Mouse (Mus musculus) right cerebral cortex, postnatal 4 days (tissue): ENCODE measurements around the gene Ccnjl.

Source experiments
- DNase-seq: peaks from one replicate; pipeline ENCODE4 v3.0.0-alpha.2; 2022

Gene Ccnjl

DNA sequence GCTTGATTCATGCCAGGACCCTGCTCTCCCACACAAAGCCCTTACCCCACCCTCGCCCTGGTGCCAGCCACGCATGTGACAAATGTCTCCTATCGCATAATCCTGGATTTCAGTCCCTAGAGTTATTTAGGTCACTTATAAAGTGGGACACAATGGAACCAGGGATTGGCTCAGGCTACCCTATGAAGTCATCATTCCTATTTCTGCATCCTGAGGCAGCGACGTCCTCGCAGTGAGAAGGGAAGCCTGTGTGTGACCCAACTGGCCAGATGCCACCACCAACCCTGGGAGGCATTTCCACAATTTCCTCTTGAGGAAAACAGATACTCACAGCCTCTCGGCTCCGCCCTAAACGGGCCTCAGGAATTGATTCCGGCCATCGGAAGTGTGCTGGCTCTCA is 41.0 kb downstream of the Ccnjl start:
- peak; percentile 56 for DNase-seq

DNA sequence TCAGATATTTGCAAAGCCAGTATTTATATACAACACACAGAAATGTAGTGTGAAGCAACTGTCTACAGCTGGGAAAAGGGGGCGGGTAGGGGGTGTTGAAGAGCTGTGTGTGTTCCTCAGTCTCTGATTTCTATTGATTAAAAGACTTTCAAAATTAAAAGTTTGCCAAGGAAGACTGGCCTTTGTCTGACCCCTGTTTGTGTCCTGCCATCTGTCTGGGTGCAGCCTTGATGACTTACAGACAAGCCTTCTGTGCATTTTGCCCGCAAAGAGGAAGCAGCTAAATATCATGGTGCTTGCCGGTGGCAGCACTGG is 46.4 kb downstream of the Ccnjl start:
- no peak for DNase-seq

DNA sequence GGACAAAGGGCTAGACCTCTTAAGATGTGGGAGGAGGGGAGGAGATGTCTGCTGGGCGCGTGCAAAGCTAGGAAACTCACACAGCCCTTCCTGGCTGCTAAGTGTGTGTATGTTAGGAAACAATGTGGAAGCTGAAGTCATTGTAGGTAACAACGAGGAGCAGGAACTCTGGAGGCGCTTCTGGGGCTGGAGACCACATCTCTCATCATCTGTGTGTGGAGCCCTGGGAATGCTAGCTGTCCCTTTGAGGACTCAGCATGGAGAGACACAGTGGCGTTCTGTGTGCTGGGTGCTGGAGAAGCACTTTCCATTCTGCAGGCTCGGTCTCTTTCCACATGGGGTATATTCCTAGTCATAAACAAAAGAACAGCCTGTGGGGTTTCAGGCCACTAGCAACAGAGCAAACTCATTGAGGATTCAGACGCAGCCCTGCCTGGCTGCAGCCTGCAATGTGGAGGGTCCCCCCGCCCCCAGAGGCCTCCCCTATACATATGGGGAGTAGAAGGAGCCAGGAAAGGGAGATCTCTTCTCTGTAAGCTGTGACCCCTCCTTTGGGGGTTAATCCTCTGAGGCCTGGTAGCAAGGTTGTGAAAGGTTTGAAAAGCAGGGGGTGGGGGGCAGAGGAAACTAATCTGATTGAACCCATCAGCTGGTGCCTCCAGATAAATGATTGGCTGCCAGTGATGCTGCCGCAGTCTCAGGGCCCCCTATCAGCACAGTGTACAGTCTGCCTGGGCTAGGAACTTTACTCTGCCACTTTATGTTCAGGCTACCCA is 47.0 kb downstream of the Ccnjl start:
- no peak for DNase-seq

DNA sequence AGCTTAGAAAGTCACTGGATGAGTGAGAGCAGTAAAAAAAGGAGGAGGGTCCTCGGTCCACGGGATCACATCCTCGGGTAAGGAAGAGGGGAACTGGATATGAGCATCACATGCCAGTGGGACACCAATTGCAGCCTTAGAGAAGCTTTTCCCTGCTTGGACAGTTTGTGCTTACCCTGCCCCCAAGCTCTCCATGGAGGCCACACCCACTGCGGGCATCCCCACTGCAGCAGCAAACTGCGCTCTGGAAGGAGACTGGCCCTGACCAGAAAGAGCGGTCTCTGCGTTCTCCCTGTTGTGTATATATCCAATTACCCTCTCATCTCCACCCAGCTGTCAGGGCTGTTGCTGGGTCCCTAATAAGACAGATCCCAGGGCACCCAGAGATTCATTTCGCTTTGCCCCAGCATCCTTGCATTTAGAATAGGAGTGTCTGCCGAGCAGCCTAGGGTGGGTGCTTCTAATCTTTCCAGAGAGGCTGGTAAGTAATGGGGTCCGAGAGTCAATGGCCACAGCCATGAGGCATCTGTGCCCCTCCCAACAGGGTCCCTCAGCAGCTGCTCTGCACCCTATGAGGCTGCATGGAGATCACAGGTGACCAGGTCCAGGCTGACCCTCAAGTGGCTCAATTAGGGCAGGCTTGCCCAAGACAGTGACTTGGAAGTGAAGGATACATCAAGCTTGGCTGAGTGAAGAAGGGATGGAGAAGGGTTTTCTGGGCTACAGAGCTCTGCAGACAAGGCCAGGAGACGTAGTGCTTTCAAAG is 49.3 kb downstream of the Ccnjl start:
- no peak for DNase-seq

DNA sequence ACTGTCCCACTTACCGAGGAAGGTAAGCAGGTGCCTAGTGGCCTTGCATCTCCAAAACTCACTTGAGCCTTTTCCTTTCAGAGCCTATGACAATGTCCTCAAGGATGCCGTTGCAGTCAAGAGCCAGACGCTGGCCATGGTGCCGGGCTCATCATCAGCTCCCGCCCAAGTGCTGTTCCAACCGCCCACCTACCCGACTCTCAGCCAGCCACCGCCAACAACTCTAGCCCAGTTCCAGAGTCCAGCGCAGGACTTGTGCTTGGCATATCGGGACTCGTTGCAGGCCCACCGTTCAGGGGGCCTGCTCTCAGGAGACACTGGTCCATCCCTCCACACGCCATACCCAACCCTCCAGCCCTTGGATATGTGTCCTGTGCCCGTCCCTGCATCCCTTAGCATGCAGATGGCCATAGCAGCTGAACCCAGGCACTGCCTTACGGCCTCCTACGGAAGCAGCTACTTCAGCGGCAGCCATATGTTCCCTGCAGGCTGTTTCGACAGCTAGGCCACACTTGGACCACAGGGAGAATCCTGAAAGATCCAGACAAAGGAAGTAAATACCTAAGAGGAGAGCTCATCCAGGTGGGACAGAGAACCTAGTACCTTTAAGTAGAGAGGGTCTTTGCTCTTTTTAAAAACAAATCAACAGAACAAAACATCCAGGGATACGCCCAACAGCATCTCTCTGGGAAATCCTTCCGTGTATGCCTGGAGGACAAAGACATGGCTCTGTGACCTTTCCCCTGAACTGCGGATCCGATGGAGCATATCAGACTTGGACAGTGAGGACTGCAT is 56.8 kb downstream of the Ccnjl start:
- DNase-seq = no peak

DNA sequence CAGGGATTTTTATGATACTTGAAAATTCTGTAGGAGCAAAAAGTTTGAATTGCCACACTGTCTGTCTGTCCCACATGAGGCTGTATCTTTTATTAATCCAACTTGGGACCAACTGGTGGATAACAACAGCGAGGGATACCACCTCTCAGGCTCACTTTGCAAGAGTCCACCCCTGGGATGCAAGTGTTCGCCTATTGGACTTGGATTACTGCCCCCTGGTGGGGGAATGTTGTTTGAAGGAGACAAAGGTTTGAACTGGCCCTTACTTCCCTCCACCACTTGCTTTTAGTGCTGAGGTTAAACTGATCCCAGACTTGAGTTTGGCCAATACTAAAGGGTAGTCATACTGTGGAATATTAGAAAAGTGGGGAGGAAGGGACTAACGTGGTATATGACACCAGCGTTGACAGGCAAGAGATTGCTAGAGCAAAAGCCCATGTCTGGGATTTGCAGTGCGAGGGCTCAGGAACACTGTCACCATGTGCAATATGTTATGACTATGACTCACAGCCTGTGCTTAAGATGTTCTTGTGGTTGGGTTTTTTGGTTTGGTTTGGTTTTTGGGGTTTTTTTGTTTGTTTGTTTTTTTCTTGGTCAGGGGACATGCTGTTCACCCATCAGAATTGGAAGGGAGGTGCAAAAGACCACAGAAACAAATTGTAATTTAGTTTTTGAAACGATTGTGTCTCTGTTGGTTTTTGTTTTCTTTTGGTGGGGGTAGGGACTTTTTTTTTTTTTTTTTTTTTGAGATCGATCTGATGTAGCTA is 57.9 kb downstream of the Ccnjl start, which contains the start of gene 4933415A04Rik:
TSS of gene 4933415A04Rik (plus strand) at position 717 of the 767 bp plus-strand sequence.
- peak; percentile 69 for DNase-seq

DNA sequence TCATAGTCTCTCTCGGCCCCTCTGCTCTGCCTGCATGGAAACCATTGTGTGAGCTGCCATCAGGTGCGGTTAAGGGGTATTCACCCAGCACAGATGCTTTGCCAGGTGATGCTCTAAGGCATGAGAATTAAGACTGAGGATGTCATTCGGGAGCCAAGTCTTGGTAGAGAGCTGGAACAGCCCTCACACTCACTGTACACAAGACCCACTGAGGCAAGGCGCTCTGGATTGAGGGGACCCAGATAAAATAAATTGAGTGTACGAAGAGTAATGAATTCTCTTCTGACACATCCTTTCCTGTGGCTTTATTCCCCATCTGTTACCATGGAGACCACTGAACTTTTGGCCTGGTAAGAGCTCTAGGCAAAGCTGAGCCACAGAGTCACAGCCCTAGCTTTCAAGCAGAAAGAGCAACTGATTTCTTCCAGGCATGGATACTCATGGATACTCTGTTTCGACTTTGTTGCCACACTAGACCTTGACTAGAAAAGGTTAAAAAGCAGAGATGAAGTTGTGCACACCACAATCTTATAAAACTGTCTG is 61.0 kb downstream of the Ccnjl start:
- no peak for DNase-seq

DNA sequence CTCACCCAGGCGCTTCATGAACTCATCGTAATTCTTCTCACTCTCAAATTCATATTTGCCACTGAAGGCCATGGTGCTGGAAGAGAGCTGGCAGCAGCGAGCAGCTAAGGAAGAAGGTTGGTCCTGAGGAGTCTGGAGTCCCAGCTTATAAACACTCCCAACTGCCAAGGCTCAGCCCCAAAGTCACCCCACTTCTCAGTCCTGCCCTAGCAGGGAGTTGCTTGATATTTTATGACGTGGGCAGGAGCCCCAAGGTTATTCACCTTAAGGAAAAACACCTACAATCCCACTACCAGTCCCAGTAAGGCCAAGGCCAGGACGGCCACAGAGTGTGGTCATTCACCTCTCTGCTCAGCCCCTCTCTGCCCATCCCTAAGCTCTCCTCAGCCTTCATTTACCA is 72.9 kb downstream of the Ccnjl start, which contains the start of gene Fabp6:
TSS of gene Fabp6 (minus strand) at position 101 of the 400 bp plus-strand sequence.
- no peak for DNase-seq

DNA sequence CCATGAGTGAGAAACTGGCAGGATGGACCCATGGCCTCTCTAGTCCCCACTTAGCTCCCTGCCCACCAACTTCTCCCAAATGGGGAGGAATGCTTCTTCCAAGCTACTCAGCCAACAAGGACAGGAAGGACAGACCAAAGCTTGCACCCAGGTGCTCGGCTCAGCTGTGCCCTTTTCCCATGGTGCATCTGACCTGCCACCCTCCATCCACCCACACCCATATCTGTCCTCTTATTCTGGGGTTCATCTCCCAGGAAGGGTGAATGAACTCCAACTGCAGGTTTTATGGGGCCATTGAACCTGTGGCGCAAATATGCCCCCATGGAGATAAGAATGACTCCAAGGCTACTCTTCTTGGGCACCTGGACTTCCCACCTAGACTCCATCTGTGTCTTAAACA is 75.6 kb downstream of the Ccnjl start:
- no peak for DNase-seq

DNA sequence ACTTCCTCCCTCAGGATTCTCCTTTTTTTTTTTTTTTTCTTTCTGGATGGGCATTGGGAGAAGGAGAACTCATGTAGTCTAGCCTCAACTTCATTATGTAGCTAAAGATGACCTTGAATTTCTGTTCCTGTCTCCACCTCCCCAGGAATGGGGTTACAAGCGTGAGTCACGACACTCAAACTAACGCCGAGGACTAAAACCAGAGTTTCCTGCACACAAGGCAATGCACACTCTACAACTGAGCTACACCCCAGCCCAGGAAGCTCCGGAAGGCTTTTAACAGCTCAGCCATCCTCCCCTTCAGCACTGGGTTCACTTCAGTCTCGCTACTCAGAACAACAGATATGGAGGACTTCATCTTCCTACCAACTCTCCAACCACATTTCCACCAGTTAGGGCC is 76.3 kb downstream of the Ccnjl start:
- DNase-seq = no peak

DNA sequence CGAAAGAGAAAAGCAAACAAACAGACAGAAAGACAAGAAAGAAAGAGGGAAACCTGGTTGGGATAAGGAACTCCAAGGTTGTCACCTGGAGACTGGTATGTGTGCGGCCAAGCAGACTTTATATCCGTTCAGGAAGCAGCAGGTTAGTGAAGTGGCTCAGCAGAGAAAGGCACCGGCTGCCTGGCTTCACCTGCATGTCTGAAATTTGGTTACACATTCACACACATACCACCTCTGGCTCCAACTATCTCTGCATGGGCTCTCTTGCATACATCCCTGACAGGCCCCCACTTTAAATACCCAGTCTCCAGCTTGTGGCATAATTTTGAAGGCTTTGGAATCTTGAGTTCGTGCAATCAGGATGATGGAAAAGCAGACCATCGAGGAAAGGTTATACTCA is 77.3 kb downstream of the Ccnjl start:
- DNase-seq = no peak

DNA sequence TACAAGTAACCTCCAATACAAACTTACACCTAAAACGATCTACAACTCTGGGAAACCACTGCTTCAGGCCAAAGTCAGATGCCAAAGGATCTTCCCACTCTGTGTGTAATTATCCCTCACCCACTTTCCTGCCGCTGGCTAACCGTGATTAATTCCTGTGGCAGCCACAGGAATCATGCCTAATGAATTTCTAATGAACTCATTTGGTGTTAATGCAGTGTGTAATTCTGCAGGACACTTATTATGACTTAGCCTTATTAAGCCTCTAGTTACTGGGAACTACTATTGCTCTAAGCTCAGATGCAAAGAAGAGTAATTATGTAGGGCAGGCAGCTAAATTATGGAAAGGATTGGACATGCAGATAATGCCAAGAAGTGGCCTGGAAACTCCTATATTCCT is 79.9 kb downstream of the Ccnjl start:
- no peak for DNase-seq

DNA sequence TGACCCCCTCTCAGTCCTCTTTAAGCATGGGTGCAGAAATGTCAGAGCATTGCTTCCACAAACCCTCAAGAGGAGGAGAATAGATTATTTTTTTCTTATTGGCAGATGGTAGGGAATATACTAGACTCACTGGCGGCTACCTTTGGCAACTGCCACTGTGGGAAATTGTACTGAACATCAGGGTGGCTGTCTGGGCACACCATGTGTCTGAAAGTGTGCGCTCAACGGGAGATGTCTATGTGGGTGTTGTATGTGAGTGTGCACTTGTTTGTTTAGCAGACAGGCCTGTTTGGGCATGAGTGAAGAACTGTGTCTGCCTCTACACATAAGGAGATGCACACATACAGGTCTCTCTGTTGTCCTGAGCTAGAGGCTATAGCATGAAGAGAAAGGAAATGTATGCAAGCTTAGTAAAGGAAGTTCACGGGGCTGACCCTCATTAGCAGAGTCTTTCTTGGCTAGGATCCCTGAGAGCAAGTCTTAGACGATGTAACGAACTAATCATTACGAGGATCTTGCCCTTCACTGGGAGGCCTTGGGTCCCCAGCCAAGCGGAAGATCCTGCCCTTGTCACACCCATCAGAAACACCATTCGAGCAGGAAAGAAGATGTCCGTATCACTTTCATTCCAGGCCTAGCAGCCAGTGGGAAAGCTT is 81.5 kb downstream of the Ccnjl start:
- DNase-seq = no peak

DNA sequence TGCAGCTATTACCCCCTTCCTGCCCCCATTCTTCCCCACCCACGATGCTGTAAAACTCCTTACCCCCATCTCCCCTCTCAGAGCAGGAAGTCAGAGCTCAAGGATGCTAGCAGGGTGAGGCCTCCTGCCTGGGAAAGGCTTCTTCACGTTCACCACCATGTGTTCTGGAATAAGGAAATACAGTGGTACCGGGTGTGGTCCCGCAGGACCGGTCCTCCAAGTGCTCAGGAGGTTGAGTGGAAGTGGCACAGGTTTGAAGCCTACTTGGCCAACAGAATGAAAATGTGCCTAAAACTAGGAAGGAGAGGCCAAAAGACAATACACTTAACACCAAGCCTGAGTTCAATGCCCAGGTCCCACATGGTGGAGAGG is 82.1 kb downstream of the Ccnjl start:
- no peak for DNase-seq

DNA sequence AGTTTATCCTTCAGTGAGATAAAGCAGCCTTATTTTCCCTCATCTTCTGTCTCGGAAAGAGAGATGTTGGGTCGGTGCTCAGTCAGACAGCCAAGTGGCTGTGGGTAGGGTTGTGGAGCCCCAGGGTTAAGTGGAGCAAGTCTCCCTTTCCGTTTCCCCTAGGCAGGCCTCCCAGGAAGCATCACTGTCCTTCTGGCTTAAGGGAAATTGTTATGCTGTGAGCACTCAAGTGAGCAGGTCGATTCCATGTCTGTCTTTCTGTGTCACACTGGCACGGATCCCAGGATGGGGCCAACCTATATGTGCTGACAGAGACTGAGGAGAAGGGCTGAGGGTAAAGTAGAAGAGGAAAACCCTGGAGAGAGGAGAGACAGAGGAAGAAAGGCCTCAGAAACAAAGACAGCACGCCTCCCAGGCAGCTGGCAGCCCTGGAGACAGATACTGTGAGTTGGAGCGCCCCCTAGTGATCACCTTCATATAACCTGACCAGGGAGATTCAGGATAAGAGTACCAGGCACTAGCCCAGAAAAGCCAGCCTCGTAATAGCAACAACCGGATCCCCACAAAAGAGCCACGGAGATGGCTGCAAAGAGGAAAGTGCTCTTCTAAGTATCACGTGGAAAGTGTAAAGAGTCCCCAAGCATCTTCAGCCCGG is 84.4 kb downstream of the Ccnjl start:
- DNase-seq = peak; percentile 85

DNA sequence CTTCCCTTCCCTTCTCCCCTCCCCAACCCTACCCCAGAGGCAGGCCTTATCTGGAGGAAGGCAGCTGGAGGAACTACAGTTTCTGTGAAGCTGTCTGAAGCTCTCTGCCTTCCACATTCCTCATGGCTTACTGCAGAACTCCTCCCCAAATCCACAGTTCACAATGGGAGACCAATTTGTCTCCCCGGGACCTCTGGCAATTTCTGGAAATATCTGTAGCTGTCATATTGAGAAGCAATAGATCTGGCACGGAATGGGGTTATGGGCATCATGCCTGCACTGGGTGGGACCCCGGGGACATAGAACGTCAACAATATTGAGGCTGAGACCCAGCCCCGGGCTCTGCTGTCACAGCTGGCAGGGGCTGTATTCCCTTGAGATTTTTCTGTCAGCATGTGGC is 89.3 kb downstream of the Ccnjl start:
- peak; percentile 23 for DNase-seq

DNA sequence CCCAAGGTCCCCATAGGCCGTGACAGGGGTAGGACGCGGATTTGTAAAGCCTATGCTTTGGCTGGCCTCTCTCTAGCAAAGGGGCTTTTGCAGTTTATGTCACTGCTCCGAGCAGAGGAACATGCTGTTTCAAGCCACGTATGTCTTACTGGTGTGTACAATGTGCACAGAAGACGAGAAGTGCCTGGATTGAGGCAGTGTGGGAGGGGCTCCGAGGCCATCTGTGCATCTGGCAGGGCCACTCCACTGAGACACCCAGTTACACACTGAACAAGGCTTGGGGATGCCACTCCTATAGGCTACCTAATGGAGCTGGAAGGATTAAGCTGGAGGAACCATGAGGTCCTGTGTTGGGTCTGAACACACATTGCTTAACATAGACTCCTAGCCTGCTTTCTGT is 89.8 kb downstream of the Ccnjl start:
- no peak for DNase-seq

DNA sequence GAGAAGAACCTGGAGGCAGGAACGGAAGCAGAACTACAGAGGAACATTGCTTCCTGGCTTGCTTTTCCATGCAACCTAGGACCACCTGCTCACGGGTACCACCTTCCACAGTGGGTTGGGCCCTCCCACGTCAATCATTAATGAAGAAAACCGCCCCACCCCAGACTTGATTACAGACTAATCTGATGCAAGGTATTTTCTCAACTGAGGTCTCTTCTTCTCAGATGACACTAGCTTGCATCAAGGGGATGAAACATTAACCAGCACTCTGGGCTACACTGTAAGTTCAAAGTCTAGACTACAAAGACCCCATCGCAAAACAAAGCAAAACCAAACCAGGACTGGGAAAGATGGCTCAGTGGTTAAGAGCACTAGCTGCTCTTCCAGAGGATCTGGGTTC is 93.2 kb downstream of the Ccnjl start:
- DNase-seq = no peak

DNA sequence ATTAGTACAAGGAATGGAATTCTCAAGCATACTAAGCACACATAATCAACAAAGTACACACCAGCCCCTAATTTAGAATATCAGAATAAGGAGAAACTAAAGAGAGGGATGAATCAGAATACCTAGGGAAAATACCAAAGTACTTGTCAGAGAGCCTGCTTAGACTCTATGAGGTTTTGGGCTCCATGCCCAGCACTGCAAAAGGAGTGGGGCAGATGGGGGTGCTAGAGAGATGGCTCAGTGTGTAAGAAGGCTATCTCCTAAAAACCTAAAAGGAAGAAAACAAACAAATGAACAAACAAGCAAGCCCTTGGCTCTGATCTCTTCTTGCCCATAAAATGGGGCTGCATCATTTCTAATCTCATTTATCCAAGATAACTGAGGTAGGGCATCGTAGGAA is 95.8 kb downstream of the Ccnjl start:
- DNase-seq = no peak

DNA sequence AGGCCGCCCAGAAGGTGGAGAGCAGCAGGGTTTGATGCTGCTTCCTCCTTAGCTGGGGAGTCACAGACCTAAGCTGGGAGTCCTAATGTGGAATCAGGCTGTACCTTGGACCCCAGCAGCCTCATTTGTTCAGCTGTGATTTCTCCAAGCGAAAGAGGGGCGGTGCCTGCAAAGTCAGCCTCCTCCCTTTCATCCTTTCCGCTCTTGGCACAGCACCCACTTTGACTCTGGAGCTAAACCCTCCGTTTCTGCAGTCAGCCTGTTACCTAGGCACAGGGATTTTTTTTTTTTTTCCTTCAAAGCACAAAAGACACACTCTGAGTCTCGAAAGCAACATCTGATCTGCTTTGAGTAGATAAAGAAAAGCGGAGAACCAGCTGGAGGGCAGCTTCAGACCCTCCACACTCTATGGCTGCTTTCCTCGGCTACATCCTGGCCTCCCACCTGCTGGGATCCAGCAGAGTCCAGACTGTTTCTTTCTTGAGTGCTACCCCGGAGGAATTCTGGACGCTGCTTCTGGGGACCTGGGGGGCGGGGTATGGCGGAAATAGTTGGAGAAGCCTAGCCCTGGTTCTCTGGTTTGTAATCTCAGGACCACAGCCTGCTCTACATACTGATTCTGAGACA is 97.8 kb downstream of the Ccnjl start:
- DNase-seq = peak; percentile 57
